Mouse (Mus musculus): ENCODE measurements around the gene Clrn1. TPM values are rescaled to one million over a fixed set of nuclear protein-coding genes. Genes with fewer than 3 reads are reported as not detected.

Gene Clrn1
- polyA plus RNA-seq, 1 experiment from 2014 or later = not detected

DNA sequence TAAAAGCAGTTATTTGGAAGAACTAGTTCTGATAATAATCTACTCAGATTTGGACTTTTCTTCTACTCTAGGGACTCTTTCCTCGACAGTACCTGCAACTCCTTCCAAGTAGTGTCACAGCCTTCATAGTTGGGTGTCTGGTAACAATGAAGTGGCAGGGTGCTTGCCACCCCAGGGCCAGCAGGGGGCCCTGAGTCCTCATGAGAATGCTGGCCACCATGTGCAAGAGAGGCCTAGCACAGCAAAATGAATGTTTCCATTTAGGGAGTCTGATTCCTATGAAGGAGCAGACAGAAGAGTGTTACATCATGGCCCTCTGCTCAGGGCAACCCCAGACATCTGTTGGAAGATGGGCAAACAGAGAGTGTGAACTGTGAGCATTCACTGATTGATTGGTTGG is 41.7 kb downstream of the Clrn1 start:
- WGBS = 55% methylated on average over 1 of the region's 1 CpGs
- TF ChIP-seq CTCF (IDR thresholded peaks at IDR 0.05; ENCODE audit: low read depth) = peak; percentile 67
- ATAC-seq = no peak
- Histone ChIP-seq H3K36me3 (ENCODE audit: control insufficient read depth, insufficient read depth) (no peaks in the 10 kb centered on the region), H3K27ac (ENCODE audit: low read depth, low read length) (no peak overlapping the region), H3K4me1 (replicated peaks; ENCODE audit: control insufficient read depth, insufficient read depth, low read length) (no peaks in the 10 kb centered on the region), H3K4me2 (replicated peaks; ENCODE audit: low read depth) (no peak overlapping the region), H3K27me3 (replicated peaks; ENCODE audit: control insufficient read depth, insufficient read depth, low read length) (no peaks in the 10 kb centered on the region), H3K9me3 (ENCODE audit: control insufficient read depth) (no peaks in the 10 kb centered on the region), H3K9ac (ENCODE audit: low read depth, low read length) (no peak overlapping the region), H3K4me3 (ENCODE audit: low read depth, low read length) (no peak overlapping the region)

DNA sequence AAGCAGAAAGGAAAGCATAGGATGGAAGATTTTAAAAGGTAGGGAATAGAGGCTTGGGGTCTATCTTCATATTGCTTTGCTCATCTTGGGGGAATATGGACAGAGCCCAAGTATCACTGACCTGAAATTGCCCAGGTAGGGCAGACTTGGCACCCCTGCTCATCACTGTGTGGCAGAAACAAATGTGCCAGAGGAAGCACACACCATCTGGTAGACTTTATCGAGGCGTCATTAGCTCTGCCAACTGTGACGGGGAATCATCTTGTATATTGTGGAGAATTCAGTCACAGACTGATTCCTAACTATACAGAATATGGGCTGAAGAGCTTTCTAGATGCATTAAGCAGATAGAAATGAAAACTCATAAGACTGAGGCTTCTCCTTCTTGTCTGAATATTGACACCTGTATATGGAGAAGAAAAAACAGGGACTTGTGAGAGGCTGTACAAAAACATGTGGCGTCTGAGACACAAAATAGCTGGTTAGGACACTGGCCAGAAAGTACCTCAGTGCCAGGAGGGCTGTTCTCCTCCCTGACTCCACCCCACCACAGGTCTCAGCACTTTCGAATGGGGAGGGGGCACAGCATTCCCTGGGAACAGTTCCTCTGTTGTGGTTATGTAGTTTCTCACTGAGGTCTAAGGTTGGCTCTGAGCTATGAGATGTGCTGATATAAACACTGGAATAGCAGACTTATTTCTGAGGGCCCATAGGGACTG is 51.5 kb downstream of the Clrn1 start:
- Histone ChIP-seq H3K27me3 (replicated peaks; ENCODE audit: control insufficient read depth, insufficient read depth, low read length) (no peaks in the 10 kb centered on the region), H3K9me3 (ENCODE audit: control insufficient read depth) (no peaks in the 10 kb centered on the region), H3K36me3 (ENCODE audit: control insufficient read depth, insufficient read depth) (no peaks in the 10 kb centered on the region), H3K4me3 (ENCODE audit: low read depth, low read length) (no peak overlapping the region), H3K9ac (ENCODE audit: low read depth, low read length) (no peak overlapping the region), H3K4me2 (replicated peaks; ENCODE audit: low read depth) (no peak overlapping the region), H3K4me1 (replicated peaks; ENCODE audit: control insufficient read depth, insufficient read depth, low read length) (no peaks in the 10 kb centered on the region; the same call in 1 of the 2 replicates), H3K27ac (ENCODE audit: low read depth, low read length) (no peak overlapping the region)
- ATAC-seq = no peak
- WGBS = 90% methylated on average over 5 of the region's 5 CpGs
- TF ChIP-seq CTCF (IDR thresholded peaks at IDR 0.05; ENCODE audit: low read depth) = no peak

DNA sequence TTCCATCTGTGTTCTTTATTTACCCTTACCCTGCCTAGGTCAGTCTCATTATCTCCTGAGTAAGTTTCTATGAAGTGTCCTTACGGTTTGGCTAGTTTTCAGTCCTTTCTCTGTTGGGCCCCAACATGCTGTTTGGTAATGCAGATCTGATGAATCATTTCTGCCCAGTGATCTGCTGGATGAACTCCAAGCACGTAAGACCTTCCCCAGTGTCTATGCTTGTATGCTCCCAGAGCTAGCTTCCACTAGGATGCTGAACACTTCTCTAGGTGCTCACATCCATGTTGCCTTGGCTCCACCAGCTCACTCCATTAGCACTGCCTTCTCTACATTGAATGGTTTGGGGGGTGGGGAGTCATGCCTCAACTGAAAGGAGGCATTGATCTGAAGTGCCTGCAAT is 52.3 kb downstream of the Clrn1 start:
- H3K9me3 ChIP-seq (ENCODE audit: control insufficient read depth) = no peaks in the 10 kb centered on the region
- no peak overlapping the region for H3K9ac ChIP-seq (ENCODE audit: low read depth, low read length)
- H3K4me3 ChIP-seq (ENCODE audit: low read depth, low read length) = no peak overlapping the region
- H3K27me3 ChIP-seq (replicated peaks; ENCODE audit: control insufficient read depth, insufficient read depth, low read length) = no peaks in the 10 kb centered on the region
- H3K4me2 ChIP-seq (replicated peaks; ENCODE audit: low read depth) = no peak overlapping the region
- no peak for ATAC-seq
- 73% methylated on average over 2 of the region's 2 CpGs for WGBS
- H3K4me1 ChIP-seq (replicated peaks; ENCODE audit: control insufficient read depth, insufficient read depth, low read length) = no peaks in the 10 kb centered on the region; the same call in 1 of the 2 replicates
- H3K36me3 ChIP-seq (ENCODE audit: control insufficient read depth, insufficient read depth) = no peaks in the 10 kb centered on the region
- no peak for TF ChIP-seq CTCF (IDR thresholded peaks at IDR 0.05; ENCODE audit: low read depth)
- H3K27ac ChIP-seq (ENCODE audit: low read depth, low read length) = no peak overlapping the region

DNA sequence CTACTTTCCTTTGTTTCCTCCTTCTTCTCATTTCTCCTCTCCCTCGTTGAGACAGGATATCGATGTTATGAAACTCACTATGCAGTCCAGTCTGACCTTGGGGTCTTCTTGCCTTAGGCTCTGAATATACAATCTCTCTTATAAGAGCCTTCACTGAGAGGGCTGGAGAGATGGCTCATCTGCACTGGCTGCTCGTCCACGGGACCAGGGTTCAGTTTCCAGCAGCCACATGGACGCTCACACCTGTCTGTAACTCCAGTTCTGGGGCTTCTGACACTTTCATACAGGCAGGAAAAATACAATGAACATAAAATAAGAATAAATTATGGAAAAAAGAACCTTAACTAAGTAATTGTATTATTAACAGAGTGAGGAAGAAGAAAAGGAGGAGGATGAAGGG is 53.6 kb downstream of the Clrn1 start:
- no peak overlapping the region for H3K9ac ChIP-seq (ENCODE audit: low read depth, low read length)
- no peak for TF ChIP-seq CTCF (IDR thresholded peaks at IDR 0.05; ENCODE audit: low read depth)
- no peaks in the 10 kb centered on the region; the same call in 1 of the 2 replicates for H3K4me1 ChIP-seq (replicated peaks; ENCODE audit: control insufficient read depth, insufficient read depth, low read length)
- 80% methylated on average over 5 of the region's 5 CpGs for WGBS
- no peaks in the 10 kb centered on the region for H3K36me3 ChIP-seq (ENCODE audit: control insufficient read depth, insufficient read depth)
- no peaks in the 10 kb centered on the region for H3K9me3 ChIP-seq (ENCODE audit: control insufficient read depth)
- H3K27ac ChIP-seq (ENCODE audit: low read depth, low read length) = no peak overlapping the region
- H3K27me3 ChIP-seq (replicated peaks; ENCODE audit: control insufficient read depth, insufficient read depth, low read length) = no peaks in the 10 kb centered on the region
- no peak for ATAC-seq
- no peak overlapping the region for H3K4me3 ChIP-seq (ENCODE audit: low read depth, low read length)
- H3K4me2 ChIP-seq (replicated peaks; ENCODE audit: low read depth) = no peak overlapping the region

DNA sequence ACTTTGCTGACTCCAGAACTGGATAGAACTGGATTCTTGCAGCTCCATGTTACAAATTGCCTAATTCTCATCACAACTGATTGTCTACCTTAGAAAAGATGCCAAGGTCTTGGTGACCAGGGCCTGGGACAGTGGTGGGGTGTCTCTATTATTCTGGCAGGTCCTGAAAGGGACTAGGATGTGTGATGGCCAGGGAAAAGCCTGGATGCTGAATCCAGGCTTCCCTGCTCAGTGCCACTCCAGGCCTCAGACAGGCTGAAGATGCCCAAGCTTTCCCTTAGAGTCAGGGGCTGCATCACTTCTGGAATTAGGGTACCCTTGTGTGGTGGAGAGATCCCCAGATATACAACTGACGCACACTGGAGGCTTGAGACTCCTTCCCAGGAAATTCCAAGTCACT is 55.2 kb downstream of the Clrn1 start:
- no peak for TF ChIP-seq CTCF (IDR thresholded peaks at IDR 0.05; ENCODE audit: low read depth)
- no peak for ATAC-seq
- Histone ChIP-seq H3K9me3 (ENCODE audit: control insufficient read depth) (no peaks in the 10 kb centered on the region), H3K4me1 (replicated peaks; ENCODE audit: control insufficient read depth, insufficient read depth, low read length) (no peaks in the 10 kb centered on the region; the same call in 1 of the 2 replicates), H3K9ac (ENCODE audit: low read depth, low read length) (no peak overlapping the region), H3K4me2 (replicated peaks; ENCODE audit: low read depth) (no peak overlapping the region), H3K4me3 (ENCODE audit: low read depth, low read length) (no peak overlapping the region), H3K27me3 (replicated peaks; ENCODE audit: control insufficient read depth, insufficient read depth, low read length) (no peaks in the 10 kb centered on the region), H3K36me3 (ENCODE audit: control insufficient read depth, insufficient read depth) (no peaks in the 10 kb centered on the region), H3K27ac (ENCODE audit: low read depth, low read length) (no peak overlapping the region)
- WGBS = 85% methylated on average over 1 of the region's 1 CpGs

DNA sequence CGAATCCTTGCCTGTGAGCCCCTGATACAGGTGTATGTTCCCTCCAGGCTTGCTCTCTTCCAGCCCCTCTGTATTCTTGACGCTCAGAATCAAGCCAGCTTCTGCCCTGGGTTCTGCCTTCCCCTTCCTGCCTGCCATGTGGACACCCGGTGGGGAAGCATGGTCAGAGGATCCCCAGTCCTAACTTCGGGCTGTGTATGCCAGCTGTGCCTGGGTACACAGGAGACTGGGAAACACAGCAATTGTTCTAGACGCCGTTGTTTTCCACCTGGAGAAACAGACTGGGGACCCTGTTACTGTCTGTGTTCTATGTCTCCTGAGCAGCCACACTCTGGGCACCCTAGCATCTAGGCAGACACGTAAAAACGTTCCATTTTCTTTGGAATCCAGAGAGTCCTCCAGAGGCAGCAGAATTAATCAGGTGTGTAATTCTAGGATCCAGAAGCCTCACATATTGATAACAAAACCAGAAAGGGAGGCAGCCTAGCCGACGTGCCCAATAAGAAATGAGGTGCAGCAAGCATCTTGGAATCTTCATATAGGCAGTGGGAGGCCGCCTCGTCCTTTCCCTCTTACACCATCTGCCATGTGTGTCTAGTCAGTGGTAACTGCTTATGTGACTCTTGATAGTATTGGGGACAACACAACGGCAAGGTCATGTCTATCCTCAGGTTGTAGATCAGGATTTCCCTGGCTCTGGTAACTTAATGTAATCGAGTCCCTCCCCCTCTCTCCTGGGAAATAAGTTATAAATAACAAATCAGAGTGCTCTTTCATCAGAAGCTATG is 56.6 kb downstream of the Clrn1 start:
- no peaks in the 10 kb centered on the region; the same call in 1 of the 2 replicates for H3K4me1 ChIP-seq (replicated peaks; ENCODE audit: control insufficient read depth, insufficient read depth, low read length)
- no peaks in the 10 kb centered on the region for H3K27me3 ChIP-seq (replicated peaks; ENCODE audit: control insufficient read depth, insufficient read depth, low read length)
- no peak overlapping the region for H3K4me2 ChIP-seq (replicated peaks; ENCODE audit: low read depth)
- H3K27ac ChIP-seq (ENCODE audit: low read depth, low read length) = no peak overlapping the region
- H3K4me3 ChIP-seq (ENCODE audit: low read depth, low read length) = no peak overlapping the region
- no peaks in the 10 kb centered on the region for H3K9me3 ChIP-seq (ENCODE audit: control insufficient read depth)
- no peak overlapping the region for H3K9ac ChIP-seq (ENCODE audit: low read depth, low read length)
- ATAC-seq = no peak
- no peak for TF ChIP-seq CTCF (IDR thresholded peaks at IDR 0.05; ENCODE audit: low read depth)
- WGBS = 84% methylated on average over 14 of the region's 14 CpGs
- no peaks in the 10 kb centered on the region for H3K36me3 ChIP-seq (ENCODE audit: control insufficient read depth, insufficient read depth)
